Mouse (Mus musculus) kidney, adult 2 months (tissue): ENCODE data around the gene Lrrc4b.

Experiments used
- CTCF ChIP-seq: fragments of 200-500 bp; conservative IDR thresholded peaks from 2 replicates; pipeline ENCODE4 v1.5.1; 2011; ENCODE audit warnings: low read depth, mild to moderate bottlenecking, control low read depth, low read length, moderate library complexity, mixed read lengths; ENCODE audit not compliant: insufficient read depth, insufficient read length
- POLR2A ChIP-seq: fragments of 200-500 bp; IDR thresholded peaks from one replicate; pipeline ENCODE4 v1.6.1; 2011; ENCODE audit warnings: low read depth, low read length, control low read depth

GRCm38 (mm10) chr7:44446070-44446855 lies 17.4 kb downstream of the Lrrc4b start:
- TF ChIP-seq CTCF (peak; percentile 15; the same call in 1 of the 2 replicates), POLR2A (no peak)
